Mouse (Mus musculus) brain, embryonic 14.5 days (tissue): Measurements from ENCODE around the gene Cx3cl1.

ENCODE experiments used
- CTCF ChIP-seq: fragments of 200-500 bp; IDR thresholded peaks from 2 replicates; pipeline ENCODE4 v1.5.1; 2012; ENCODE audit warnings: inconsistent platforms, mild to moderate bottlenecking, moderate library complexity, borderline replicate concordance; ENCODE audit not compliant: insufficient read depth, insufficient read length; ENCODE audit errors: extremely low read depth
- POLR2A ChIP-seq: fragments of 200-500 bp; IDR thresholded peaks from 2 replicates; pipeline ENCODE4 v1.6.1; 2012; ENCODE audit warnings: mild to moderate bottlenecking, inconsistent platforms, borderline replicate concordance; ENCODE audit not compliant: poor library complexity, insufficient read depth, insufficient read length, severe bottlenecking; ENCODE audit errors: extremely low read depth

DNA sequence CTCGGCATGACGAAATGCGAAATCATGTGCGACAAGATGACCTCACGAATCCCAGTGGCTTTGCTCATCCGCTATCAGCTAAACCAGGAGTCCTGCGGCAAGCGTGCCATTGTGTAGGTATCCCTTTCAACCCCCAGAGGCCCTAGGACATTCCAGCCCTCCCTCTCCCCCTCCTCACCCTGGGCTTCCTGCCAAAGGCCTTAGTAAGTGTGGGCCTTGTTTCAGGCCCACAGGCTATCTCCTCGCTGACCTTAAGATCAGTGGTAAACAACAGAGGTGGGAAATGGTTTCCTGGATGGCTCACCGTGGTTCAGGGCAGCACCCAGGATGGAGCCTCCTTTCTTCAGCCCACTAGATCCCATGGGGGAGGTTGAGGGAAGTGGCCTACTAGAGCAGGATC lies 6.2 kb downstream of the Cx3cl1 start:
- no peak for TF ChIP-seq POLR2A
- no peak for TF ChIP-seq CTCF
